Mouse (Mus musculus) CD4-positive, CD25-positive, alpha-beta regulatory T cell, adult 9 weeks (primary cell): ENCODE data around the gene Otud6a. TPM values are rescaled to one million over a fixed set of nuclear protein-coding genes. Genes with fewer than 3 reads are reported as not detected.

Source experiments
- polyA plus RNA-seq: library from polyadenylated mRNA; unstranded; fragments of 100-300 nt; shearing (Covaris generic); gene quantifications from one replicate; pipeline ENCODE4 v1.2.1, GENCODE M21; 2017

Otud6a gene
- polyA plus RNA-seq: not detected

DNA sequence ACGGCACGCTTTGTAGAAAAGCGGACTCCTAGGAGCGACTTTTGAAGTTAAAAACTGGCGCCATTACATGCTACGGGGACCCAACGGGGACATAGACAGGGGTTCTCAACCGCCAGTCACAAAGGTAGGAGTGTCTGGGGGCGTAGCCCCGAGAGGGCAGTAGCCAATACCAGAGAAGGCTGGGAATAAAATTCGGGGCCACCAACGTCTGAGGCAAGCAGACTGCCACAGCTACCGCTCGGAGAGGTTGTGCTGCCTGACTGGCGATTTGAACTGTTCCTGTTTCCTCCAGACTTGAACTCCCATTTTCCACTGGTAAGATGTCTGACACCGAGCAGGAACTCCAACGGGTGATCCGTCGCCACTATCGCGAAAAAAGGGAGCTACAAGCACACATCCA, at the start of gene Otud6a:
Gene Otud6a, plus strand, starts transcription at position 321 of the 400 bp plus-strand sequence.

DNA sequence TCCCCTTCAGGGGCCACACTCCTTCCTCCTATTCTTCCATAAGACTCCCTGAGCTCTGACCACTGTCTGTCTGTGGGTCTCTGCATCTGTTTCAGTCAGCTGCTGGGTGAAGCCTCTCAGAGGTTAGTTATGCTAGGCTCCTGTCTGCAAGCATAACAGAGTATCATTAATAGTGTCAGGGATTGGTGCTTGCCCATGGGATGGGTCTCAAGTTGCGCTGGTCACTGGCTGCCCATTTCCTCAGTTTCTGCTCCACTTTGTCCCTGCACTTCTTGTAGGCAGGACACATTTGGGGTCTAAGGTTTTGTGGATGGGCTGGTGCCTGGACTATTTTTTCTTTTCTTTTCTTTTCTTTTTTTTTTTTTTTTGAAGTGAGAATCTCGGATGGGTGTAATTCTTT, 13.8 kb downstream of the Otud6a start, which contains the start of gene Awat2:
Gene Awat2, minus strand, starts transcription at position 101 of the 400 bp plus-strand sequence.

Other genes starting within 250 kb of the Otud6a start
- not detected for gene Awat2, start 13.7 kb downstream of the Otud6a start, polyA plus RNA-seq
- 40.5 TPM for gene Igbp1, start 65.3 kb downstream of the Otud6a start, polyA plus RNA-seq
- not detected for gene Dgat2l6, start 95.8 kb downstream of the Otud6a start, polyA plus RNA-seq
- not detected for gene Awat1, start 143.2 kb downstream of the Otud6a start, polyA plus RNA-seq
- not detected for gene P2ry4, start 165.9 kb downstream of the Otud6a start, polyA plus RNA-seq
- gene Arr3, start 176.5 kb downstream of the Otud6a start, polyA plus RNA-seq: not detected
- gene Kif4, start 196.7 kb downstream of the Otud6a start, polyA plus RNA-seq: 1.9 TPM
- 52.3 TPM for gene Pdzd11, start 197.6 kb downstream of the Otud6a start, polyA plus RNA-seq